Mouse (Mus musculus) erythroid progenitor cell, adult 5-6 weeks (primary cell): ENCODE data around the gene Sp2. TPM values are rescaled to one million over a fixed set of nuclear protein-coding genes. Genes with fewer than 3 reads are reported as not detected.

Source experiments
- ATAC-seq: replicated peaks from 2 replicates; pipeline ENCODE4 v1.8.0; 2016; ENCODE audit warnings: moderate number of reproducible peaks, mild to moderate bottlenecking, moderate TSS enrichment, inconsistent platforms; ENCODE audit not compliant: poor library complexity, low FRiP score, severe bottlenecking
- total RNA-seq, 2 experiments: library from RNA; stranded (forward) in 1 of 2; stranded (reverse) in 1 of 2; fragments of 150-400 nt in 1 of 2; fragments of 186-747, 209-891 nt in 1 of 2; gene quantifications; 2 replicates each; pipeline versions ENCODE4 v1.2.3 to v1.2.4; 2015 to 2017; ENCODE audit warnings: low replicate concordance in 2 of 2

Sp2 gene
- total RNA-seq, 2 experiments from 2014 or later = 27.8 to 52.4 TPM

- ATAC-seq = peak; percentile 16; the same call in 1 of the 2 replicates
These were observed 57.9 kb downstream of the Sp2 start for GRCm38 (mm10) chr11:96924861-96925260.

- no peak for ATAC-seq
These were observed 63.8 kb downstream of the Sp2 start for GRCm38 (mm10) chr11:96919003-96919402.

- ATAC-seq = peak; percentile 78
These were observed 65.3 kb downstream of the Sp2 start for GRCm38 (mm10) chr11:96917415-96917814.

DNA sequence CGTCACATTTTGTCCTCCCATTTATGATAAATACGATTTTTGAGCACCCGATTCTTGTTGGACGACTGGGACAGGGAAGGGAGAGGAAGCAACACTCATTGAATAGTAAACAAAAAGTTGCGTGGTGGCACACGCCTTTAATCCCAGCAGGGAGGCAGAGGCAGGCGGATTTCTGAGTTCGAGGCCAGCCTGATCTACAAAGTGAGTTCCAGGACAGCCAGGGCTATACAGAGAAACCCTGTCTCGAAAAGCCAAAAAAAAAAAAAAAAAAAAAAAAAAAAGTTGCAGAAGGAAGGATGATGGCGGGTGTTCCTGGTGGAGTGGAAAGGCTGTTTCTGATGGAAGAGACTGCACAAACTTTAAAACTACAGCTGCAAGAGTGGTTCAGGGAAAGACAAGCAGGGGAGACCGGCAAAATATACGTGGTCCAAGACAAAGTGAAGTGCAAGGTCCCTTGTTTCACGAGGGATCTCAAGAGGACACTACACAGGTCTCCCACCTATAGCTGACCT lies 65.8 kb downstream of the Sp2 start:
- ATAC-seq = peak; percentile 9

GRCm38 (mm10) chr11:96916044-96916884 lies 66.5 kb downstream of the Sp2 start, which contains the start of gene Cdk5rap3:
TSS of gene Cdk5rap3 (minus strand) at chr11:96916496.
- peak; percentile 83 for ATAC-seq

- no peak for ATAC-seq
These were observed 70.1 kb downstream of the Sp2 start for GRCm38 (mm10) chr11:96912682-96913081.

- peak; percentile 71 for ATAC-seq
These were observed 72.8 kb downstream of the Sp2 start for GRCm38 (mm10) chr11:96910003-96910402.

- ATAC-seq = no peak
These were observed 74.2 kb downstream of the Sp2 start for GRCm38 (mm10) chr11:96908594-96908993.

DNA sequence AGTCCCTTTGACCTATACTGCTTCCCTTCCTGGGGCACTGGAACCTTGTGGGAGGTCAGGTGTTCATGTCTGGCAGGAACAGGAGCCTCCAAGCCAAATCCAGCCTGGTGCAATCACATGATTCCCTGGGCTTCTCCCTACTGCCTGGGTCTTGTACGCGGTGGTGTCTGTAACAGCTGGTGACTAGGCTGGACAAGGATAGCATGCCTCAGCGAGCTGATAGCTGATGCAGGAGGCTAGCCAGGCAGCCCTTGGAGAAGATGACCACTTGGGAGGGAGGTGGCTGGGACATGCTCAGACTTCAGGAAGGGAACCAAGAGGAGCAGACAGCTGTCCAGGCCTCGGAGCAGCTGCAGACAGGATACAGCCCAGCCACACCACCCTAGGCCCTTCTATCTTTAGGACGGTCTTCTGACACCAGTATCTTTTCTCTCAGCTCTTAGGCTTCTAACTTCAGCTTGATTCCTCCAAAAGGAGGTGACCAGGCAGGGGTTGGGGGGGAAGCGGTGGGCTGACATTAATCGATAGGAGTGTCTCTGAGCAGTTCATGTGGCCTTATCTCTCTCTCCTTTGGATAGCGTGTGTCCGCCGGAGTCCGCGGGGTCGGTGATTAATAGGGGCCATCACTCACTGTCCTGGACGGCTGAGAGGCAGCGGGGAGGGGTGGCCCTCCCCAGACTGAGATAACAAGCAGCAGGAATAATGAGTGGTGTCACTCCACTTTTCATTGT lies 76.2 kb downstream of the Sp2 start:
- ATAC-seq = no peak

Other genes with a start within 250 kb of the Sp2 start
- gene Snx11, start 205.4 kb downstream of the Sp2 start, total RNA-seq (2015; ENCODE audit: low replicate concordance) = 14.4 and 31.9 TPM in 2 replicates
- gene Snx11, start 205.4 kb downstream of the Sp2 start, total RNA-seq (2017; ENCODE audit: low replicate concordance) = 36.2 and 49.7 TPM in 2 replicates
- 41.5 and 60.9 TPM in 2 replicates for gene Cbx1, start 193.8 kb downstream of the Sp2 start, total RNA-seq (2015; ENCODE audit: low replicate concordance)
- gene Cbx1, start 193.8 kb downstream of the Sp2 start, total RNA-seq (2017; ENCODE audit: low replicate concordance) = 60.8 and 75.6 TPM in 2 replicates
- gene Nfe2l1, start 153.0 kb downstream of the Sp2 start, total RNA-seq (2015; ENCODE audit: low replicate concordance) = 34.4 and 34.6 TPM in 2 replicates
- gene Nfe2l1, start 153.0 kb downstream of the Sp2 start, total RNA-seq (2017; ENCODE audit: low replicate concordance) = 34.8 and 37.4 TPM in 2 replicates
- not detected in 2 replicates for gene Copz2, start 133.1 kb downstream of the Sp2 start, total RNA-seq (2015; ENCODE audit: low replicate concordance)
- gene Copz2, start 133.1 kb downstream of the Sp2 start, total RNA-seq (2017; ENCODE audit: low replicate concordance) = not detected in 2 replicates
- 7.9 and 9.6 TPM in 2 replicates for gene Cdk5rap3, start 66.5 kb downstream of the Sp2 start, total RNA-seq (2015; ENCODE audit: low replicate concordance)
- 21.6 and 25.2 TPM in 2 replicates for gene Cdk5rap3, start 66.5 kb downstream of the Sp2 start, total RNA-seq (2017; ENCODE audit: low replicate concordance)
- gene Prr15l, start 54.9 kb downstream of the Sp2 start, total RNA-seq (2015; ENCODE audit: low replicate concordance) = not detected in 2 replicates
- 0.26 TPM in 1 of 2 replicates, not detected in the other for gene Prr15l, start 54.9 kb downstream of the Sp2 start, total RNA-seq (2017; ENCODE audit: low replicate concordance)
- gene Pnpo, start 39.0 kb downstream of the Sp2 start, total RNA-seq (2015; ENCODE audit: low replicate concordance) = 57.0 and 70.6 TPM in 2 replicates
- 74.7 and 92.1 TPM in 2 replicates for gene Pnpo, start 39.0 kb downstream of the Sp2 start, total RNA-seq (2017; ENCODE audit: low replicate concordance)
- not detected in 2 replicates for gene Sp6, start 30.4 kb upstream of the Sp2 start, total RNA-seq (2015; ENCODE audit: low replicate concordance)
- not detected in 2 replicates for gene Sp6, start 30.4 kb upstream of the Sp2 start, total RNA-seq (2017; ENCODE audit: low replicate concordance)
- gene Scrn2, start 47.0 kb upstream of the Sp2 start, total RNA-seq (2015; ENCODE audit: low replicate concordance) = not detected in 2 replicates
- gene Scrn2, start 47.0 kb upstream of the Sp2 start, total RNA-seq (2017; ENCODE audit: low replicate concordance) = not detected in 2 replicates
- gene Lrrc46, start 58.4 kb upstream of the Sp2 start, total RNA-seq (2015; ENCODE audit: low replicate concordance) = not detected in 2 replicates
- not detected in 2 replicates for gene Lrrc46, start 58.4 kb upstream of the Sp2 start, total RNA-seq (2017; ENCODE audit: low replicate concordance)
- 5.0 and 15.5 TPM in 2 replicates for gene Mrpl10, start 58.6 kb upstream of the Sp2 start, total RNA-seq (2015; ENCODE audit: low replicate concordance)
- gene Mrpl10, start 58.6 kb upstream of the Sp2 start, total RNA-seq (2017; ENCODE audit: low replicate concordance) = 4.6 and 5.3 TPM in 2 replicates
- 1.3 and 2.9 TPM in 2 replicates for gene Osbpl7, start 67.7 kb upstream of the Sp2 start, total RNA-seq (2015; ENCODE audit: low replicate concordance)
- 1.4 and 22.7 TPM in 2 replicates for gene Osbpl7, start 67.7 kb upstream of the Sp2 start, total RNA-seq (2017; ENCODE audit: low replicate concordance)
- not detected in 2 replicates for gene Tbx21, start 132.4 kb upstream of the Sp2 start, total RNA-seq (2015; ENCODE audit: low replicate concordance)
- gene Tbx21, start 132.4 kb upstream of the Sp2 start, total RNA-seq (2017; ENCODE audit: low replicate concordance) = not detected in 2 replicates
- gene Tbkbp1, start 168.5 kb upstream of the Sp2 start, total RNA-seq (2015; ENCODE audit: low replicate concordance) = 1.4 and 15.9 TPM in 2 replicates
- gene Tbkbp1, start 168.5 kb upstream of the Sp2 start, total RNA-seq (2017; ENCODE audit: low replicate concordance) = 1.3 TPM in 1 of 2 replicates, not detected in the other
- 116 and 118 TPM in 2 replicates for gene Kpnb1, start 204.9 kb upstream of the Sp2 start, total RNA-seq (2015; ENCODE audit: low replicate concordance)
- gene Kpnb1, start 204.9 kb upstream of the Sp2 start, total RNA-seq (2017; ENCODE audit: low replicate concordance) = 267 and 391 TPM in 2 replicates